Mouse (Mus musculus): ENCODE measurements around the gene Arsg. TPM values are rescaled to one million over a fixed set of nuclear protein-coding genes. Genes with fewer than 3 reads are reported as not detected.
"Not testable (repeated sequence)": the region's sequence is repeated elsewhere in the genome, so short reads cannot be mapped to it uniquely, and the experiment has no call there.

The Arsg gene
- polyA plus RNA-seq, 1 experiment, result 4.0 TPM

GRCm38 (mm10) chr11:109611303-109612149 is 138.4 kb downstream of the Arsg start, which contains the start of gene Wipi1:
Gene Wipi1 (minus strand): TSS chr11:109611967.
- H3K36me3 ChIP-seq (ENCODE audit: control insufficient read depth, insufficient read depth, low read length), result no peaks in the 10 kb centered on the region
- no peaks in the 10 kb centered on the region for H3K27me3 ChIP-seq (ENCODE audit: control insufficient read depth, insufficient read depth, low read length)
- no peak within 1 kb of the TSS for H3K27ac ChIP-seq (ENCODE audit: control insufficient read depth, insufficient read depth, low read length)
- DNase-seq, result peak; percentile 90
- no peak for TF ChIP-seq POLR2A (IDR thresholded peaks at IDR 0.05; ENCODE audit: control insufficient read depth, extremely low read depth, insufficient read depth, low read length, poor library complexity)
- 0 out of 2 replicates have a peak, but pooled peaks have one; percentile 7 for TF ChIP-seq CTCF (IDR thresholded peaks at IDR 0.05; ENCODE audit: borderline replicate concordance, control insufficient read depth, extremely low read depth, insufficient read depth, low read length, poor library complexity)
- H3K4me3 ChIP-seq (ENCODE audit: control insufficient read depth, insufficient read depth, low read length), result peak within 1 kb of the TSS; percentile 50
- WGBS, result 1% methylated on average over 58 of the region's 58 CpGs
- H3K4me1 ChIP-seq (replicated peaks; ENCODE audit: control insufficient read depth, insufficient read depth, low read length), result peaks cover 18% of the 10 kb centered on the region

DNA sequence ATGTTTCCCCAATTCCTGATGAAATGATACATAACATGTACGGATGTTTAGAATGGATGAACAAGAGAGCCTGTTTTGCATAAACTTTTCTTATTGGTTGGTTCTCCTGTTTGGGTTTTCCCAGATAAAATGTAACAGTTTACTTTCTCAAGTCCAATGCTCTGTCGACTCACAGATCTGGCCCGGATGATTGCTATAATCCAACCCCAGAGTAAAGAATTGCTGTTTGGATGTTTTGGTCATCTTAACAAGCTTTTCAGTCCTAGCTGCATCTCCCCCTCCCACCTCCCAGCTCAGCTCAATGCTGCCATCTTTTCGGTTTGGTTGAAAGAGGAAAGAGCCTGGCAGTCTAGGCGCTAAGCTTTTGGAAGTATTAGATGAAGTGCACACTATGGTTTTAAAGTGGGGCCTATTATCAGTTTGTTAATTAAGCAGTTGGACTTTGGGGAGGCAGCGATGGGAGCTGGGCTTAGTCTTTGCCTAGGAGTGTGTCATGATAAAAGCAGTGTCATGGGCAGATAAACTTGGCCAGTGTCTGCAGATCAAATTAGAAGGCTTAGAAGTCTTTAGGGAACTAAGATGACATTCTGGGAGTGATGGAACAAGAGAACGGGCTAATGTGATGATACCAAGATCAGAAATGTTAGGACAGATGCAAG is 139.8 kb downstream of the Arsg start:
- Histone ChIP-seq H3K4me1 (replicated peaks; ENCODE audit: control insufficient read depth, insufficient read depth, low read length) (peaks cover 18% of the 10 kb centered on the region), H3K27me3 (ENCODE audit: control insufficient read depth, insufficient read depth, low read length) (no peaks in the 10 kb centered on the region), H3K4me3 (ENCODE audit: control insufficient read depth, insufficient read depth, low read length) (no peak overlapping the region), H3K36me3 (ENCODE audit: control insufficient read depth, insufficient read depth, low read length) (no peaks in the 10 kb centered on the region), H3K27ac (ENCODE audit: control insufficient read depth, insufficient read depth, low read length) (no peak overlapping the region)
- DNase-seq, result no peak
- WGBS, result 88% methylated on average over 7 of the region's 7 CpGs
- TF ChIP-seq CTCF (IDR thresholded peaks at IDR 0.05; ENCODE audit: borderline replicate concordance, control insufficient read depth, extremely low read depth, insufficient read depth, low read length, poor library complexity) (no peak), POLR2A (IDR thresholded peaks at IDR 0.05; ENCODE audit: control insufficient read depth, extremely low read depth, insufficient read depth, low read length, poor library complexity) (no peak)

DNA sequence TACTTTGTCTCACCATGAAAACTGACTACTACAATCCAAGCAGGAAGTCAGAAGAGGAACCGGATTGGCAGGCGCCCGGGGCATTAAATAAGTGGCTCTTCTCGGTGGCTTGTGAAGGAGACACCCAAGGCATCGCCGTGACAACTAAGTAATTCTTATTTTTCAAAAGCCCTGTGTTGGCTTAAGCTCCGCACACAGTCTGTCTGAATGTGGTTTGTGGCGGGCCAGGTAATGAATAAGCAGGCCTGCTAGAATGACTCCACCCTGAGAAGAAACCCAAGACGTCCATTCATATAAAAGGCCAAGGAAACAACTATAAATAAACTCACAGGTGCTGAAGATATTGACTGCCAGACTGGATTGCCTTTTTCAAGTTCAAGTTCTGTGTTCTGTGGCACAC is 142.1 kb downstream of the Arsg start:
- WGBS, result 16% methylated on average over 9 of the region's 9 CpGs
- Histone ChIP-seq H3K4me1 (replicated peaks; ENCODE audit: control insufficient read depth, insufficient read depth, low read length) (peaks cover 16% of the 10 kb centered on the region), H3K36me3 (ENCODE audit: control insufficient read depth, insufficient read depth, low read length) (no peaks in the 10 kb centered on the region), H3K27ac (ENCODE audit: control insufficient read depth, insufficient read depth, low read length) (no peak overlapping the region), H3K27me3 (ENCODE audit: control insufficient read depth, insufficient read depth, low read length) (no peaks in the 10 kb centered on the region), H3K4me3 (ENCODE audit: control insufficient read depth, insufficient read depth, low read length) (no peak overlapping the region)
- DNase-seq, result no peak
- TF ChIP-seq POLR2A (IDR thresholded peaks at IDR 0.05; ENCODE audit: control insufficient read depth, extremely low read depth, insufficient read depth, low read length, poor library complexity), result no peak
- no peak for TF ChIP-seq CTCF (IDR thresholded peaks at IDR 0.05; ENCODE audit: borderline replicate concordance, control insufficient read depth, extremely low read depth, insufficient read depth, low read length, poor library complexity)

DNA sequence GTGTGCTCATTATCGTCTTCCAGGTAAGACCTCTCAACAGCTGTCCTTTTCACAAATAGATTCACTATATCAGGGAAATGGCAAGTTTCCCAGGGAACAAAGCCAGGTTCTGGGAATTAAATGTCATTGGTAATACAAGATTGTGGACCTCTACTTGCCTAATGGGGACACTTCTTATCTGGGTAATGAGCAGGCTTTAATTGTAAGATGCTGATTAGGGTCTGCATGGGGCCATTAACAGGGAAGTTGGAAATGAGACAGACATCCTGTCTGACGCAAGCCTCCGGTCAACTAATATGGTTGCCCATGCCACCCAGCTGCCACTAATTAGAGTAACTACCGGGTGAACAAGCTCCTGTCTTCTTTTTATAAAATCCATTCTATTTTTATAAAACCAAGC is 143.2 kb downstream of the Arsg start:
- no peak for DNase-seq
- H3K36me3 ChIP-seq (ENCODE audit: control insufficient read depth, insufficient read depth, low read length), result no peaks in the 10 kb centered on the region
- peaks cover 6% of the 10 kb centered on the region; the same call in 1 of the 2 replicates for H3K4me1 ChIP-seq (replicated peaks; ENCODE audit: control insufficient read depth, insufficient read depth, low read length)
- no peaks in the 10 kb centered on the region for H3K27me3 ChIP-seq (ENCODE audit: control insufficient read depth, insufficient read depth, low read length)
- no peak overlapping the region for H3K4me3 ChIP-seq (ENCODE audit: control insufficient read depth, insufficient read depth, low read length)
- H3K27ac ChIP-seq (ENCODE audit: control insufficient read depth, insufficient read depth, low read length), result no peak overlapping the region
- no peak for TF ChIP-seq POLR2A (IDR thresholded peaks at IDR 0.05; ENCODE audit: control insufficient read depth, extremely low read depth, insufficient read depth, low read length, poor library complexity)
- no peak for TF ChIP-seq CTCF (IDR thresholded peaks at IDR 0.05; ENCODE audit: borderline replicate concordance, control insufficient read depth, extremely low read depth, insufficient read depth, low read length, poor library complexity)
- 91% methylated on average over 4 of the region's 4 CpGs for WGBS

- H3K4me1 ChIP-seq (replicated peaks; ENCODE audit: control insufficient read depth, insufficient read depth, low read length), result peaks cover 3% of the 10 kb centered on the region; the same call in 1 of the 2 replicates
- H3K27ac ChIP-seq (ENCODE audit: control insufficient read depth, insufficient read depth, low read length), result no peak overlapping the region
- 91% methylated on average over 4 of the region's 4 CpGs for WGBS
- no peak for TF ChIP-seq POLR2A (IDR thresholded peaks at IDR 0.05; ENCODE audit: control insufficient read depth, extremely low read depth, insufficient read depth, low read length, poor library complexity)
- no peak overlapping the region for H3K4me3 ChIP-seq (ENCODE audit: control insufficient read depth, insufficient read depth, low read length)
- no peak for DNase-seq
- no peaks in the 10 kb centered on the region for H3K27me3 ChIP-seq (ENCODE audit: control insufficient read depth, insufficient read depth, low read length)
- no peaks in the 10 kb centered on the region for H3K36me3 ChIP-seq (ENCODE audit: control insufficient read depth, insufficient read depth, low read length)
These were observed 143.6 kb downstream of the Arsg start for GRCm38 (mm10) chr11:109616766-109617165.

- H3K4me1 ChIP-seq (replicated peaks; ENCODE audit: control insufficient read depth, insufficient read depth, low read length); H3K36me3 ChIP-seq (ENCODE audit: control insufficient read depth, insufficient read depth, low read length); H3K27ac ChIP-seq (ENCODE audit: control insufficient read depth, insufficient read depth, low read length); H3K4me3 ChIP-seq (ENCODE audit: control insufficient read depth, insufficient read depth, low read length); H3K27me3 ChIP-seq (ENCODE audit: control insufficient read depth, insufficient read depth, low read length): not testable (repeated sequence)
- peak; percentile 59 for DNase-seq
- 37% methylated on average over 8 of the region's 8 CpGs for WGBS
These were observed 145.9 kb downstream of the Arsg start for GRCm38 (mm10) chr11:109619055-109619454.
